Mouse (Mus musculus): ENCODE measurements around the gene Hipk1.

The Hipk1 gene

DNA sequence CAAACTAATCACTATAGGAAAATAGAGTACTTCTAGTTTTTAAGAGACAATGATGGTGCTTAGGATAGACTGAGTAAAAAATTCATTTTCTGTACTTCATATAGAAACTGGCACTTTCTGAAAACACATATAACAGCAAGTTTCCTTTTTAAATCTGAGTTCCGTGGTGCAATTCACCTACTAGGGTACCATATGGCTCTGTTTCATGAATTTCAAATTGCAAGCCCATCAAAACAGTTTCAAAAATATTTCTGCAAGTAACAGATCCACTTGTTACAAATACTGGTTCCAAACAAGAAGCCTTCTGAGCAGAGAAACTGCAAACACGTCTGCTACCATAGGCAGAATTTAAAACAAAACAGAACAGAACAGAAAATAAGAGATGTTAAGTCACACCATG, 39.8 kb downstream of the Hipk1 start:
- DNase-seq (ENCODE audit: low read depth in 1 of 2, low spot score in 2 of 2) = no peak

DNA sequence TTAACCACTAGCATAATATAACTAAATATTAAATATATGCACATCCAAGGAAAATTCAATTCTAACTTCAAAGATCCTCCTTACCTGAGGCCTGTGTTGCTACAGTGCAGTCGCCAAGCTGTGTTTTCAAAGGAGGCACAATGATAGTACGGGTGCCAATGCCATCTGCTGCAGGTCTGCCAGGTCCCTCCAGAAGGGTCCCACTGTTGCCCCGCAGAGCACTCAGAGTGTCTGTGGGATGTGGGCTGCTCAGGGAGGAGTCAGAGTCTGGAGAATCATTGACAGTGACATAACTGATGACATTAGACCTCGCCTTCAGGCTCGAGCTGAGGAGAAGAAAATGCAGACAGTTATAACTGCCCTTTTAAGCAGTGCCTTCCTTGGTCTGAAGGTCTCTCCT, 44.7 kb downstream of the Hipk1 start:
- no peak for DNase-seq (ENCODE audit: low read depth in 1 of 2, low spot score in 2 of 2)

GRCm38 (mm10) chr3:103745001-103745770, 46.2 kb downstream of the Hipk1 start:
- DNase-seq (ENCODE audit: low read depth in 1 of 2, low spot score in 2 of 2) = no peak

GRCm38 (mm10) chr3:103743208-103743607, 48.2 kb downstream of the Hipk1 start:
- no peak for DNase-seq (ENCODE audit: low read depth in 1 of 2, low spot score in 2 of 2)

- DNase-seq (ENCODE audit: low read depth in 1 of 2, low spot score in 2 of 2) = no peak
These were observed 51.0 kb downstream of the Hipk1 start for GRCm38 (mm10) chr3:103740342-103740741.

- DNase-seq (ENCODE audit: low read depth in 1 of 2, low spot score in 2 of 2) = no peak
These were observed 52.0 kb downstream of the Hipk1 start, which contains the start of gene Gm10964 for GRCm38 (mm10) chr3:103739329-103739728. TSS of gene Gm10964 (plus strand) at chr3:103739366.

DNA sequence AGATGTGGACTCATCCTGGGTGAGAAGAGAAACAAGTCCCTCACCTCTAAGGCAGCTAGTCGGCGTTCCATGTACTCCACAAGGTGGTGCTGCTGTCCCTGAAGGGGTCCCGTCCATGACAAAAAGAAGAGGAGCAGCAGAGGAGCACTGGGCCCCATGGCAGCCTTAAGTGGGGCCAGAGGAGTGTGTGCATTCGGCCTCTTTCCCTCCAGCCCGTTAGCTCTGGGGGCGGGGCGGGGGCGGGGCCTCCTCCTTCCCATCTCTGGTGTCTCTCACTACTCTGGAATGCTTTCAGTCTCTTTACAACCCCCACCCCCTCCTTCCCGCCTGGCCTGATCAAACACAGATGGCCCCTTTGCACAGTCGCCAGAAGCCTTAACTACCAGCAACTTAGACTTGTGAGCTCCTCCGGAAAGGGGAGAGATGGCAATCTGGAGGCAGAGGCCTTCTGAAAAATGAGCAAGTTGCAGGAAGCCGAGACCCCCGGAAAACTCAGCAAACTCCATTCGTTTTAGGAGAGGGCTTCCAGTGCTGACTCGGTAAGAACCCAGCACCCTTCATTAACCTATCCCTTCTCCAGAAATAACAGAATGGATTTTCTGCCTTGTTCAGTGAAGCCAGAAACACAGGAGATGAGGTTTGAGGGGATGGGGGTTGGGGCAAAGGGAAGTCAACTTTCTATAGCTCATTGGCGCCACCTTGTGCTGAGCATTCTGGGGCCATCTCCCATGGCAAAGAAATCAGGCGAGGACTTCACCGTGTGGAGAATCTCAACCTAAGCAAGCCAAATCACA, 53.4 kb downstream of the Hipk1 start, which contains the start of gene Olfml3:
TSS of gene Olfml3 (minus strand) at position 224 of the 794 bp plus-strand sequence.
- DNase-seq (ENCODE audit: low read depth in 1 of 2, low spot score in 2 of 2) = peak; percentile 35 to 60

GRCm38 (mm10) chr3:103737061-103737754, 54.2 kb downstream of the Hipk1 start:
- no peak for DNase-seq (ENCODE audit: low read depth in 1 of 2, low spot score in 2 of 2)

DNA sequence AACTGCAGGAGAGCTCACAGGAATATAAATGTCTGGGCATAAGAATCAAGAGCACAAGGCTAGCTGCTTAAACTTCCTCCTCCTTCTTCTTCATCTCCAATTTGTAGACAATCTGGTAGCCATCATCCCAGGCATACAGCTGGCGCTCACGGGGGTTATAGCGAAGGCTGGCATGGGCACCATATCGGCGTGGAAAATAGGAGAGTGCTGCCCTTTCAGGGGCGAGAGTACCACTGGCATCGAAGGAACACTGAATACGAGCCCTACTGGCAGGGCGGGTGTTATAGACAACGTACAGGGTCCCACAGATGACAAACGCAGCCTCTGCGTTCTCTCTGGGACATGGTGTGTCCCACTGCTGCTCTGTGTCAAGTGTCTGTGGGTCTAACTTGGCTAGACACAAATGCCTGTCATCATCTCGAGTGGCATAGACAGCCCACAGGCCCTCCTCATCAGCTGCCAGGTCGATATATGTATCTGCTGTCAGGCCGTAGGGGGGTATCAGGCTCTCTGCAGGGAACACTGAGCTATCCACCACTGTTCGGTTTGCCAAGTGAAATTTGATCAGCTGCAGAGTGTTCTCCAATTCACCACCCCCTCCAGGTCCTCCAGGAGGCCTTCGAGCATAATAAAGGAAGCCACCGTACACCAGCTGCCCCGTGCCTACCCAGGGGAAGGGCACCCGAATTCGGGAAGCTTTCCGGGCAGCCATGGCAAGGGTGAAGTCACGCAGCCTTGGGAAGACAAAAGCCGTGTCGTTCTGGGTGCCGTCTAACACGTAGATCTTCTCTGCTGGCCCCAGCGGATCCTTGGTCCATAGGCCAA, 55.4 kb downstream of the Hipk1 start:
- DNase-seq (ENCODE audit: low read depth in 1 of 2, low spot score in 2 of 2) = no peak

- DNase-seq (ENCODE audit: low read depth in 1 of 2, low spot score in 2 of 2) = no peak
These were observed 56.5 kb downstream of the Hipk1 start for GRCm38 (mm10) chr3:103734696-103735519.

DNA sequence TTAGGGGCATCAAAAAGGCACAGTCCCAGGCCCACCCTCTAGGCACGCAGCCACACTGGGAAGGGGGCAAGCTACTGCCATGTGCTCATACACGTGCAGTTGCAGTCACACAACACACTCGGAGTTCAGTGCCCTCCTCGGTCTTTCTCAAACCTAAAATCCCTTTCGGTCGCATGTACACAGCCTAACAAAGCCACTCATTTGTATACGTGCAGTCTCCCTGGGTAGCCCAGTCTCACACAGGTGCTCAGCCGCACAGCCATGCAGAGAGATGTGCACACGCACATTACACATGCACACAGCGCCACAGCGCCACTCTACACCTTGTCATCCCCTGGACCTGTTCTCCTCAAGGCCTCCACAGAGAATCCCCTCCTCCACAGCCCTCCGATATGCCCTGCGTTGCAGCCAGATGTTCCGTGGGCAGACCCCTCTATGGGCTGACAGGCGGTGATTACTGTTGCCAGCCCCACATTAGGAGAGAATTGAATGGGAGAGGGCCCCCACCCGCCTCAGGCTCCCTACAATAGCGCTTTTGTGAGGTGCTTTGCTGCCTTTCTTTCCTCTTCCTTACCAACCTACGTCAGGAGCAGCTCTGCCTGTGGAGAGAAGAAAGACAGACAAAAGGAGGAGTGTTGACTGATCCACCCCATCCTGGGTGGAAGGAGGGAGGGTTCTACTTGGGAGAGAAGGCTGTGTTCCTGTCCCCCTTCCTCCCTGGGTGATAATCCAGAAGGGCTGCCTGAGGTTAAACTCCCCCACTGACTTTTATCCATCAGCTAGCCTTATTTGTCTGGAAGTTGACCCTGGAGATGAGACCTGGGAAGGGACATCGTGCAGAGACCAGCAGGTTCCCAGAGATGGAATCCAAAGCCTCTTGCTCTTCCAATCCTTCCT, 57.3 kb downstream of the Hipk1 start:
- DNase-seq (ENCODE audit: low read depth in 1 of 2, low spot score in 2 of 2) = no peak

- no peak for DNase-seq (ENCODE audit: low read depth in 1 of 2, low spot score in 2 of 2)
These were observed 58.2 kb downstream of the Hipk1 start for GRCm38 (mm10) chr3:103733176-103733575.

DNA sequence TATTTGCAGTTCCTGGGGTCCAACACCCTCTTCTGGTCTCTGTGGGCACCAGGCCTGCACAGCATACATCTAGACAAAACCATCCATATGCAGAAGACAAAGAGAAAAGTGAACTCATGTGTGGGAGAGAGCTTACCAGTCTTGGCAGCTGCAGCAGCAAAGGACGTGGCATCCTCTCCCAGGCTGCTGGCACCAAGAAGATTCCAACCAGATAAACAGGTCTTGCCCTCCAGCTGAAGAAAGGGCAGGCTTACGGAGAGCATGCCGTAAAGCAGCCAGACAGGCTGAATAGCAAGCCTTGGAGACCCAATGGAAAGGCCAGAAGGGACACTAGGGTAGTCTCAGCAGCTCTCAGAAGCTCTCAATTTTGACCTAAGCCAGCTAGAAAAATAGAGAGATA, 59.2 kb downstream of the Hipk1 start:
- no peak for DNase-seq (ENCODE audit: low read depth in 1 of 2, low spot score in 2 of 2)

- no peak for DNase-seq (ENCODE audit: low read depth in 1 of 2, low spot score in 2 of 2)
These were observed 61.5 kb downstream of the Hipk1 start for GRCm38 (mm10) chr3:103729850-103730249.

GRCm38 (mm10) chr3:103727813-103728326, 63.5 kb downstream of the Hipk1 start:
- peak; percentile 29 to 39 for DNase-seq (ENCODE audit: low read depth in 1 of 2, low spot score in 2 of 2)

DNA sequence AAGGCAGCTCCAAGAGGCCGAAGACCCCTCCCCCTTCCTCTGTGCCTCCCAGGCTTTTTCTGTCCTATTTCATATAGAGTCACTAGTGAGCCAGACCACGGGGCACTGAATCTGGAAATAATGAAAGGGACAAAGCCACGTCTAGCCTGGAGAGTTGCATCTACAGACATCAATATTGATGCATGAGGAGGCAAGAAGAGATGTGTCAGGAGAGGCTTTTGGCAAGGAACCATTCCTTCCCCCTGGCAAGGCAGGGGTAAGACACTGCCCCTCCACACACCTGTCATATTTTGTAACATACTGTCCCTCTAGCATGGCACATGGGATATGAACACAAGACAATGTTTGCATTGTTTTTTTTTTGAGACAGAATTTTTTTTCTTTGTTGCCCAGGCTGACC, 64.7 kb downstream of the Hipk1 start:
- no peak for DNase-seq (ENCODE audit: low read depth in 1 of 2, low spot score in 2 of 2)

DNA sequence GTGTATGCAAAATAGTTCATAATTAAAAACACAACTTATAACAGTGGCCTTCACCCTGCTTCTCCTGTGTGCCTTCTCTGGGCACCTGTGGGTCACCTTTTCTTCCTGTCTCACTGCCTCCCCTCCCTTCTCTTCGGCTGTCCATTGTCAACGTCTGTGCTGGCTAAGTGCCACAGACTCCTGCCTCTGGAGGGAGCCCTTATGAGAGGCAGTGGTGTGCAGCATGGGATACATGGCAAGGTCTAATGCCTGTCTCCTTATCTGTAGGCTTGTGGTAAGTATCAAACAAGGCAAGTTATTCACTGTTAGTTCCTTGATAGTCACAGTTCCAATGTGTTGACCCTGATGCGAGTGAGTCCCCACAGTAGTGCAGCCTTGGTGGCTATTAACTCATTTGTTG, 67.2 kb downstream of the Hipk1 start:
- no peak for DNase-seq (ENCODE audit: low read depth in 1 of 2, low spot score in 2 of 2)

DNA sequence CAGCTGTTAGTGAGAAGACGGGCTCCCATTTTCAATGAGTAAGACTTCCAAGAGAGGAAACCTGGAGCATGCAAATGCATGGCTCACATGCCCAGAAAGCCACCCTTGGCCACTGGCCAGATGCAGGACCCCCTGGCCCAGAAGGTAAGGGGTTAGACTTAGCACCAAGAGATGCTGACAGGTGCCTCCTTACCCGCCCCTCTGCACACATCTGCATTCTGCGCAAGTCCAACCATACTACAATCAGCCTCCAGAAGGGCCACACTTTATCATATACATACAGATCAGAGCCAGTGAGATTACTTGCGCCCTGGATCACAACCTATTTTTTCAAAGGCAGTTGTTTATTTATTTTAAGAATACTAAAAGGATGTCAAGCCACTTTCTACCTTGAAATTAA, 72.6 kb downstream of the Hipk1 start:
- no peak for DNase-seq (ENCODE audit: low read depth in 1 of 2, low spot score in 2 of 2)
